Mouse (Mus musculus): ENCODE data around the gene Fam206a. TPM values are rescaled to one million over a fixed set of nuclear protein-coding genes. Genes with fewer than 3 reads are reported as not detected.

Fam206a gene
- polyA plus RNA-seq, 1 experiment from 2014 or later: 4.1 TPM

DNA sequence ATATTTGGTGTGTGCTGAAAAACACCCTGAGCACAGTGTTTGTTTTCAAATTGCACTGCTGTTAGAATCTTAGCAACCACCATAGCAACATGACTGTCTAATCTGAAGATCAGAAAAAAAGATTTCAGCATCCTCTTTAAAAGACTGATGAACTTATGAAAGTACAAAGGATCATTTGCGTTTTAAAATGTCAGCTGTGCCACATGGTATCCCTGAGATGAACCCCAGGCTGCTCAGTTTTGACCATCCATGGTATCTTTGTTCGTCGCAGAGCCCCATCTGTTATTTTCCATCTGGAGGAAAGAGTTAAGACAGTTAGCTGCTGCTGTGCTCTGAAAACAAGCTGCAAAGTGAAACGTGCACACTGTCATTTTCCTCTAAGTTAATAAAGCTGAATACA is 10.0 kb downstream of the Fam206a start:
- Histone ChIP-seq H3K9me3 (replicated peaks) (no peaks in the 10 kb centered on the region), H3K9ac (no peak overlapping the region), H3K4me3 (replicated peaks) (no peak overlapping the region), H3K27ac (replicated peaks) (no peak overlapping the region), H3K27me3 (no peaks in the 10 kb centered on the region), H3K4me2 (no peak overlapping the region), H3K36me3 (replicated peaks) (peaks cover 4% of the 10 kb centered on the region; the same call in 1 of the 2 replicates), H3K4me1 (replicated peaks) (no peaks in the 10 kb centered on the region)
- no peak for ATAC-seq (ENCODE audit: insufficient read depth)
- WGBS (ENCODE audit: insufficient replicate concordance): 65% methylated on average over 4 of the region's 4 CpGs

DNA sequence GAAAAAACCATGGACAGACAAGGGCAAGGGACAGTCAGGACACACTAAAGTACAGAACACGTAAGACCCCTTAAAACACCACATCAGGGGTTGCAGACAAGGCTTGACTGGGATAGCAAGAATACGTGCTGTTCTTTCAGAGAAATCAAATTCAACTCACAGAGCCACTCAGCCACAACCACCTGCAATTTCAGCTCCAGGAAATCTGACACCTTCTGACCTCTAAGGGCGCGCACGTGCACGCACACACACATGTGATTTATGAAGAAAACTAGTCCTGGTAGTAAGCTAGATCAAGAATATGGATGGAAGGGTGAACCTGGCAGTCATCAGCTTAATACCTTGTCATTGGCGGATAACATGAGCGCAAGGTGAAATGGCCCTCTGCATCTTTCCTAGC is 13.0 kb downstream of the Fam206a start:
- H3K4me1 ChIP-seq (replicated peaks): no peaks in the 10 kb centered on the region

DNA sequence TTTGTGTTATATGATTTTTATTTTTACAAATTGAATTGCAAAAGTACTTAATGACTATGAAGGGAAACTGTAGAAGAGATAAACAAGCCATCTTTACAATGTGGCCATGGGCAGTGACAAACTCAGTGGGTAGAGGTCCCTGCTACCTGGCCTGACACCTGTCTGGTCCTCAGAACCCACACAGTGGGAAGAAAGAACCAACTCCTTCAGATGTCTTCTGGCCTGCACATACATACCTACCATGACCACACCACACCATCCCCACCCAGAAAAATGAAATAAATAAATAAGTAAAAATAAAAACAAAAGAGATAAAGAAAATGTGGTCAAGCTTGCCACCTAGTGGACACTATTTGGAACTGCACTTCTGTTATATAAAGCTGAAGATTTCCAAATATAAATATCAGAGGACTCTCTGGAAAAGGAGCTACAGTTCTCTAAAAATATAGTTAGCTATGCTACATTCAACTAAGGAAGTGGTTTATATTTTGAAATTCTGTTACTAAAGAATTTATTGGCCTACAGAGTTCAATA is 17.9 kb downstream of the Fam206a start:
- no peak overlapping the region for H3K27ac ChIP-seq (replicated peaks)
- no peaks in the 10 kb centered on the region for H3K27me3 ChIP-seq
- H3K36me3 ChIP-seq (replicated peaks): no peaks in the 10 kb centered on the region
- no peaks in the 10 kb centered on the region for H3K4me1 ChIP-seq (replicated peaks)
- no peak overlapping the region for H3K4me3 ChIP-seq (replicated peaks)
- H3K4me2 ChIP-seq: no peak overlapping the region
- no peak for ATAC-seq (ENCODE audit: insufficient read depth)
- H3K9ac ChIP-seq: no peak overlapping the region
- no peaks in the 10 kb centered on the region for H3K9me3 ChIP-seq (replicated peaks)

More for the DNA sequence above, 13.0 kb downstream of the Fam206a start:
- no peak for ATAC-seq (ENCODE audit: insufficient read depth)
- Histone ChIP-seq H3K4me2 (no peak overlapping the region), H3K4me3 (replicated peaks) (no peak overlapping the region), H3K27me3 (no peaks in the 10 kb centered on the region), H3K9me3 (replicated peaks) (no peaks in the 10 kb centered on the region), H3K27ac (replicated peaks) (no peak overlapping the region), H3K36me3 (replicated peaks) (no peaks in the 10 kb centered on the region), H3K9ac (no peak overlapping the region)
- WGBS (ENCODE audit: insufficient replicate concordance): 84% methylated on average over 8 of the region's 8 CpGs

DNA sequence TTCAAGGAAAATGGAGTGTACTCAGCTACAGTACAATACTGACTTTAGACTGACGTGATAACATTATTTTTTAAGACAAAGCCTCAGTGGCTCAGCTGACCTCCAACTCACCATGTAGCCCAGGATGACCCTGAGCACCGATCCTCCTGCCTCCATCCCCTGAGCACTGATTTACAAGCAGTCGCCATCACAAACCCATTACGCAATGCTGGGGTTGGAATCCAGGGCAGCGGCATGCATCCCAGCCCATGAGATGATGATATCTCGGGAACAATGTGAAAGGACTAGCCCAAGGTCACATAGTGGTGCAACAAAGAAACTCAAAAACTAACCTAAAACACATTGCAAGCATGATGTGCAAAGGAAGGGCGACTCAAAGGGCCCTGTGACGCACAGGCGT is 22.1 kb downstream of the Fam206a start:
- Histone ChIP-seq H3K36me3 (replicated peaks) (0 out of 2 replicates have a peak, but pooled peaks cover 10% of the 10 kb centered on the region), H3K27ac (replicated peaks) (no peak overlapping the region), H3K9me3 (replicated peaks) (no peaks in the 10 kb centered on the region), H3K4me2 (no peak overlapping the region), H3K9ac (no peak overlapping the region), H3K27me3 (no peaks in the 10 kb centered on the region), H3K4me3 (replicated peaks) (no peak overlapping the region), H3K4me1 (replicated peaks) (no peaks in the 10 kb centered on the region)
- ATAC-seq (ENCODE audit: insufficient read depth): no peak
- 74% methylated on average over 9 of the region's 9 CpGs for WGBS (ENCODE audit: insufficient replicate concordance)

DNA sequence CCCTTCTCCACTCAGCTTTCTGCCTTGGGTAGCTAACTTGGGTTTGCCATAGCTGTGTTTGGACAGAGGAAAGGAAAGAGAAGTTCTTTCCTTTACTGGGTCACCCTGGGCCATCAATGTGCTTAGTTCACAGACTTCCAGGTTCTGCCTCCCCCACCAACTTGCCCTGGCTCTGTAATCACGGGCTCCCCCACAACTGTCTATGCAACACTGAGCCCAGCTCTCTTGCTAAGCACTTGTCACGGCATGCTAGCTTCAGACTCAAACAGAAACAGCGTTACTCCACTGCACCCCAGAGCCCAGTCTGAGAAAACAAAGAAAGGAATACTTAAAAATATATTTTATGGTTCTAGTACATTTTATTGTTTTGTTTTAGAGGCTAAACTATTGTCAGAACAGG is 26.8 kb downstream of the Fam206a start:
- peaks cover 10% of the 10 kb centered on the region; the same call in 1 of the 2 replicates for H3K36me3 ChIP-seq (replicated peaks)
- no peak overlapping the region for H3K9ac ChIP-seq
- no peak overlapping the region for H3K4me2 ChIP-seq
- no peak overlapping the region for H3K27ac ChIP-seq (replicated peaks)
- no peaks in the 10 kb centered on the region for H3K27me3 ChIP-seq
- 79% methylated on average over 3 of the region's 3 CpGs for whole genome bisulfite sequencing (ENCODE audit: insufficient replicate concordance)
- no peak for ATAC-seq (ENCODE audit: insufficient read depth)
- no peaks in the 10 kb centered on the region for H3K9me3 ChIP-seq (replicated peaks)
- no peak overlapping the region for H3K4me3 ChIP-seq (replicated peaks)
- 0 out of 2 replicates have a peak, but pooled peaks cover 5% of the 10 kb centered on the region for H3K4me1 ChIP-seq (replicated peaks)

DNA sequence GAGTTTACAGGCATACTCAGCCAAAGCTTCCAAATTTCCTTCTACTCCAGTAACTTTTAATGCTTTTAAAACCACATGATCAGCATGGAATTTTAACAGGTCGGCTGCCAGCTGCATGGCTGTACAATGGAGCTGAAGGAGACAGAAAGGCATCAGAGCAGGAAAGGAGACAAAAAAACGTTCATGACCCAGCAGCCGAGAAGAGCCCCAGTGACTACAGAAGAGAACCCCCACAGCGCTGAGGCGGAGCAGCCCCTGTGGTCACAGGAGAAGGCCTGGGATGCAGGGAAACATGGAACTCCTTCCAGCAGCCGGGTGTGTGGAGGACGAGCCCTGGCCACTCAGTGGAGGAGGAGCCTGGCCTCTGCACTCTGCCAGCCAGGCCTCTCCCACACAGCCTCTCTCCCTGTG is 27.4 kb downstream of the Fam206a start:
- Histone ChIP-seq H3K36me3 (replicated peaks) (peaks cover 10% of the 10 kb centered on the region), H3K4me1 (replicated peaks) (0 out of 2 replicates have a peak, but pooled peaks cover 5% of the 10 kb centered on the region), H3K27me3 (no peaks in the 10 kb centered on the region), H3K9ac (no peak overlapping the region), H3K4me3 (replicated peaks) (no peak overlapping the region), H3K27ac (replicated peaks) (no peak overlapping the region), H3K4me2 (no peak overlapping the region), H3K9me3 (replicated peaks) (no peaks in the 10 kb centered on the region)
- ATAC-seq (ENCODE audit: insufficient read depth): no peak
- WGBS (ENCODE audit: insufficient replicate concordance): 75% methylated on average over 7 of the region's 7 CpGs

DNA sequence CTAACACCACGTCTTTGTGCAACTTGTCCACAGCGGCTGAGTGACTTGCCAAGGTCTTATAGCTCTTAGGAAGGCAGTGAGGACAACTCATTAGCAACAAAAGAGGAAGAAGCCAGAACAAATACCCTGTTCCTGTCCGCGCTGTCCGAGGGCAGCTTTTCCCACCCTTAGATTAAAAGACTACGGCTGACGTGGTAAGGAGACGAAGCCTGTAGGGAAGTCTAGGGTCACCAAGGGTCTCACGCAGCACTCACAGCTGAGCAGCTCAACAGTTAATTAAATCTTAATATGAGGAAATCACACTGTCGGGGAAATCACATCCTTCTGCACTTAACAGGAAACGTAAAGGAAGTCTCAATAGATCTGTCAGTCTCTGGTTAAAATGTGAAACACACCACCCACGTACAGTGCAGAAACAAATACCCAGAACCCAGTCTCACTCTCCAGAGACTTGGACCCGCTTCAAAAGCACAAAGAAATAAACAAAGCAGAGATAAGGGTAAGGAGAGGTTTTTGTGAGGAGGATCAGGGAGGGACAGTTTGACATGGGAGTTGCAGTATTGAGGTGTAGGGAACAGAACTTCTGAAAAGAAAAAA is 29.0 kb downstream of the Fam206a start:
- 42% methylated on average over 13 of the region's 13 CpGs for WGBS (ENCODE audit: insufficient replicate concordance)
- 0 out of 2 replicates have a peak, but pooled peaks have one; percentile 28 for ATAC-seq (ENCODE audit: insufficient read depth)
- no peaks in the 10 kb centered on the region for H3K27me3 ChIP-seq
- H3K4me2 ChIP-seq: peak overlapping the region; percentile 7; the same call in 1 of the 2 replicates
- no peak overlapping the region for H3K4me3 ChIP-seq (replicated peaks)
- H3K4me1 ChIP-seq (replicated peaks): 0 out of 2 replicates have a peak, but pooled peaks cover 5% of the 10 kb centered on the region
- H3K27ac ChIP-seq (replicated peaks): no peak overlapping the region
- H3K9me3 ChIP-seq (replicated peaks): no peaks in the 10 kb centered on the region
- H3K36me3 ChIP-seq (replicated peaks): peaks cover 18% of the 10 kb centered on the region
- no peak overlapping the region for H3K9ac ChIP-seq

DNA sequence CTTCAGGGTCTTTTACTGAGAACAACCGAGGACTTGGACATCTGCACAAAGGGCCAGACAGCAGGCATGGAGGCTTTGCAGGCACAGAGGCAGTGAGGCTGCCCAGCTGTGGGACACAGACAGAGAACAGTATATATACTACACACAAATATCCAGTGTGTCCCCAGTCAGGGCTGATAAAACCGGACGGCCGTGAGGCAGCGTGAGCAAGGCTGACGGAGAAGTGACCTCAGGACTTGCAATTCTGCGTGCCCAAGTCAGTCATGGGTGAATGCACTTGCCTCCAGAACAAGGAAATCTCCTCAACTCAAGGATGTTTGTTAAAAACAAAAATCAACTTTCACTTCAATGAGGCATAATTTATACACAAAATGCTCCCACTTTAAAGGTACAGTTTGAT is 29.9 kb downstream of the Fam206a start:
- WGBS (ENCODE audit: insufficient replicate concordance): 76% methylated on average over 7 of the region's 7 CpGs
- H3K27me3 ChIP-seq: no peaks in the 10 kb centered on the region
- H3K4me3 ChIP-seq (replicated peaks): no peak overlapping the region
- no peak for ATAC-seq (ENCODE audit: insufficient read depth)
- H3K4me2 ChIP-seq: no peak overlapping the region
- 0 out of 2 replicates have a peak, but pooled peaks cover 5% of the 10 kb centered on the region for H3K4me1 ChIP-seq (replicated peaks)
- H3K27ac ChIP-seq (replicated peaks): no peak overlapping the region
- H3K9me3 ChIP-seq (replicated peaks): no peaks in the 10 kb centered on the region
- H3K9ac ChIP-seq: no peak overlapping the region
- H3K36me3 ChIP-seq (replicated peaks): peaks cover 17% of the 10 kb centered on the region

DNA sequence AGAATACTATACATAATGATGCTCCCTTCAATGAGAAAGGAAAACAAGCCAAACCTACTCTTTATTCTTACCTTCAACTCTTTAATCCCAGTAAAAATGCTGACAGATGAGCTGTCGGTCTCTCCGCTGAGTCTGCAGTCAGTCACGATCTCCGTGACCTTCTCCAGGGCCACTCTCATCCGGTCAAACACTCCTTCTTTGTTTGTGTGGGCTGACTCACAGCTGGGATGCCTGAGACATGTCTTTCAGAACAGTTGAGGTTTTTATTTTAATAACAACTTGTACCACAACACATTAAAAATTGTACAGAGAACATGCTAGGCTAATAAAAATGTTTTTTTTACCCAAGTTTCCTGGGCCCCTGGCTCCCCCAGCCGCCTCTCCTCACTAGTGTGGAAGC is 35.5 kb downstream of the Fam206a start:
- Histone ChIP-seq H3K27me3 (no peaks in the 10 kb centered on the region), H3K4me3 (replicated peaks) (no peak overlapping the region), H3K9me3 (replicated peaks) (no peaks in the 10 kb centered on the region), H3K36me3 (replicated peaks) (peaks cover 15% of the 10 kb centered on the region), H3K27ac (replicated peaks) (no peak overlapping the region), H3K9ac (no peak overlapping the region), H3K4me2 (no peak overlapping the region), H3K4me1 (replicated peaks) (no peaks in the 10 kb centered on the region)
- 79% methylated on average over 6 of the region's 6 CpGs for WGBS (ENCODE audit: insufficient replicate concordance)
- no peak for ATAC-seq (ENCODE audit: insufficient read depth)

DNA sequence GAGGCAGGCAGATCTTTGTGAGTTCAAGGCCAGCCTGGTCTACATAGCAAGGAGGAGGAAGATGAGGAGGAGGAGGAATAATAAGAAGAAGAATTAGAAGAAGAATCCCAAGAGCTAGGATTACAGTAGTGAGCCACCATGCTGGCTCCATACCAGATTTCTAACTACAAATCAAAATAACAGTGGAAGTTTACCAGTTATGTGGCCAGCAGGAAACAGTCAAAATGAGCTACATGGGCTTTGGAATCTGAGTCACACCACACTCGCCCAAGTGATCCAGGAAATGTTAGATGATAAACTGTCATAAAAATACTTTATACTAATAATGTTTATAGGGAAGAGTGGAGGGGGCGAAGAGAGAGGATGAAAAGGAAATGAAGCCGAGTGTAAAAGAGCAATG is 38.2 kb downstream of the Fam206a start:
- Histone ChIP-seq H3K4me3 (replicated peaks) (no peak overlapping the region), H3K4me1 (replicated peaks) (no peaks in the 10 kb centered on the region; the same call in 1 of the 2 replicates), H3K4me2 (no peak overlapping the region), H3K27me3 (no peaks in the 10 kb centered on the region), H3K9me3 (replicated peaks) (no peaks in the 10 kb centered on the region), H3K9ac (no peak overlapping the region), H3K36me3 (replicated peaks) (peaks cover 22% of the 10 kb centered on the region), H3K27ac (replicated peaks) (no peak overlapping the region)
- no peak for ATAC-seq (ENCODE audit: insufficient read depth)
- WGBS (ENCODE audit: insufficient replicate concordance): 62% methylated on average over 3 of the region's 3 CpGs

DNA sequence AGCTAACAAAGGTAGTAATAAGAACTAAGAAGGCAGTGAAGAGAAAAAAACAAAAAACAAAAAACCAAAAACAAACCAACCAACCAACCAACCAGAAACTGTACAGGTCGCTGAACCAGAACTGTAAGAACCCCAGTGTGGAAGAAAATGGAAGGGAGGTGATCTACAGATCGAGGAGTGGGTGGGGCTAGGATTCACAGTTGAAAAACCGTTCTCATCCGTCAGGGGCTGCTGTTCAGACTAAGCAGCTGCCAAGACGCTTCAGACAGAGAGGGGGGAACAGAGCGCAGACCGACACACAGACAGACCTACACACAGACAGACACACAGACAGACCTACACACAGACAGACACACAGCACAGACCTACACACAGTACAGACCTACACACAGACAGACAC is 40.4 kb downstream of the Fam206a start:
- ATAC-seq (ENCODE audit: insufficient read depth): no peak
- Histone ChIP-seq H3K4me2 (no peak overlapping the region), H3K4me3 (replicated peaks) (no peak overlapping the region), H3K27me3 (no peaks in the 10 kb centered on the region), H3K36me3 (replicated peaks) (peaks cover 21% of the 10 kb centered on the region), H3K4me1 (replicated peaks) (no peaks in the 10 kb centered on the region; the same call in 1 of the 2 replicates), H3K9me3 (replicated peaks) (no peaks in the 10 kb centered on the region), H3K27ac (replicated peaks) (no peak overlapping the region), H3K9ac (no peak overlapping the region)
- 63% methylated on average over 7 of the region's 7 CpGs for WGBS (ENCODE audit: insufficient replicate concordance)

DNA sequence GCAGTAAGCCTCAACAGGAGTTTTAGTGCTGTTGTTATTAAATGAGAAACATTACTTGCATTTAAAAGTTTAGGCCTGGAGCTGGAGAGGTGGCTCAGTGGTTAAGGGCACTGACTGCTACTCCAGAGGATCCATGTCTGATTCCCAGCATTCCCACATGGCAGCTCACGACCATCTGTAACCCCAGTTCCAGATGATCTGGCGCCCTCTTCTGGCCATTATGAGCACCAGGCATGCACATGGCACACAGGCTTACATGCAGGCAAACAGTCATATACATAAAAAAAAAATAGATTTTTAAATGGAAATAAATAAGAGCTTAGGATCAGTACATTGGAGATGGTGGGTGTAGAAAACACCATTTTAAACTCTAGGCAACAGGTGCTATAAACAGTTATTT is 41.8 kb downstream of the Fam206a start:
- H3K4me1 ChIP-seq (replicated peaks): no peaks in the 10 kb centered on the region; the same call in 1 of the 2 replicates
- H3K36me3 ChIP-seq (replicated peaks): peaks cover 21% of the 10 kb centered on the region
- H3K4me3 ChIP-seq (replicated peaks): no peak overlapping the region
- ATAC-seq (ENCODE audit: insufficient read depth): no peak
- H3K9ac ChIP-seq: no peak overlapping the region
- H3K4me2 ChIP-seq: no peak overlapping the region
- WGBS (ENCODE audit: insufficient replicate concordance): 67% methylated on average over 2 of the region's 2 CpGs
- no peaks in the 10 kb centered on the region for H3K27me3 ChIP-seq
- no peak overlapping the region for H3K27ac ChIP-seq (replicated peaks)
- no peaks in the 10 kb centered on the region for H3K9me3 ChIP-seq (replicated peaks)

Data from liver, embryonic 15.5 days (tissue).